In the genomic region with DNA sequence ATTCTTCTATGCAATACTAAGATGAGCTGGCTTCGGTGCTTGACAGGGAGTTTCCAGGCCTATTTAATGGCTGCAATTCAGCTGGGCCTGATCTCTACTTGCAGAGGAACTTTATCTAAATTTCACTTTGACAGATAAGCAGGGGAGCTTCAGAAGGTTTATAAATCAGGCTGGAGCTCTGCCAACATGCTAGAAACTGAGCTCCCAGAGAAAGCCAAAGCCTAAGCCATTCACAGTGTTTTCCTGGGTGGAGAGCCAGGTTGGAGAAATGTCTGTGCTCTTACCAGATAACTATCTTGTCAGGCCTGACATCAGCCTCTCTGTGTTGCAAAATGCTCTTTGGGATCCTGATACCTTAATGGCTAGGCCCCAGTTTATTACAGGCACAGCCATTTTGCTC, we compare ENCODE assay signal across 9 mouse cellular contexts. TPM values are rescaled to one million over a fixed set of nuclear protein-coding genes. Genes with fewer than 3 reads are reported as not detected.
DNase-seq lines count a peak whose midpoint lies in the region; ATAC-seq lines count a peak whose summit lies in the region.
"Had no signal": no experiment of that assay in that cellular context is flagged by ENCODE, and none has a peak within 500 bp of the region (broad histone marks: within the 10 kb centered on the region; RNA-seq: fewer than 3 reads in every experiment).

No protein-coding gene starts in this region.

- H3K4me3 ChIP-seq in forebrain, embryonic 15.5 days = no peak overlapping the region
- H3K4me3 ChIP-seq in forebrain, embryonic 11.5 days (ENCODE audit: low read depth, low read length) = no peak overlapping the region
- H3K4me3 ChIP-seq in heart, embryonic 12.5 days = no peak overlapping the region
- 0 out of 2 replicates have a peak overlapping the region, but pooled peaks have one; percentile 9 for H3K4me3 ChIP-seq in limb, embryonic 10.5 days

- ATAC-seq in forebrain, embryonic 15.5 days (replicated peaks) = peak; percentile 32; the same call in 1 of the 2 replicates
- no peak for ATAC-seq in forebrain, embryonic 11.5 days (replicated peaks; ENCODE audit: low FRiP score)
- no peak for ATAC-seq in heart, embryonic 12.5 days (ENCODE audit: insufficient number of reproducible peaks, low FRiP score)
- no peak for ATAC-seq in granulocyte monocyte progenitor cell, adult 5-6 weeks (replicated peaks; ENCODE audit: poor library complexity, severe bottlenecking)

- H3K36me3 ChIP-seq in forebrain, embryonic 15.5 days = no peaks in the 10 kb centered on the region
- no peaks in the 10 kb centered on the region for H3K36me3 ChIP-seq in forebrain, embryonic 11.5 days (ENCODE audit: control insufficient read depth, insufficient read depth, low read length)
- no peaks in the 10 kb centered on the region for H3K36me3 ChIP-seq in heart, embryonic 12.5 days
- no peaks in the 10 kb centered on the region for H3K36me3 ChIP-seq in limb, embryonic 10.5 days

- H3K4me1 ChIP-seq in forebrain, embryonic 15.5 days = peaks cover 11% of the 10 kb centered on the region
- no peaks in the 10 kb centered on the region for H3K4me1 ChIP-seq in forebrain, embryonic 11.5 days (replicated peaks; ENCODE audit: control insufficient read depth, insufficient read depth, low read length)
- peaks cover 20% of the 10 kb centered on the region for H3K4me1 ChIP-seq in heart, embryonic 12.5 days (replicated peaks)
- peaks cover 35% of the 10 kb centered on the region for H3K4me1 ChIP-seq in limb, embryonic 10.5 days

- H3K27me3 ChIP-seq in forebrain, embryonic 15.5 days = no peaks in the 10 kb centered on the region
- H3K27me3 ChIP-seq in forebrain, embryonic 11.5 days (ENCODE audit: control insufficient read depth, insufficient read depth, low read length) = no peaks in the 10 kb centered on the region
- no peaks in the 10 kb centered on the region for H3K27me3 ChIP-seq in heart, embryonic 12.5 days (replicated peaks)
- no peaks in the 10 kb centered on the region for H3K27me3 ChIP-seq in limb, embryonic 10.5 days (ENCODE audit: low read depth, poor library complexity, severe bottlenecking)

- 71% methylated on average over 1 of the region's 1 CpGs for WGBS in forebrain, embryonic 15.5 days
- WGBS in forebrain, embryonic 11.5 days = 89% methylated on average over 1 of the region's 1 CpGs
- WGBS in heart, embryonic 12.5 days = 30% methylated on average over 1 of the region's 1 CpGs
- WGBS in limb, embryonic 10.5 days = 31% methylated on average over 1 of the region's 1 CpGs

- H3K9ac ChIP-seq in forebrain, embryonic 15.5 days (replicated peaks) = no peak overlapping the region
- H3K9ac ChIP-seq in forebrain, embryonic 11.5 days (ENCODE audit: low read length) = no peak overlapping the region
- H3K9ac ChIP-seq in heart, embryonic 12.5 days = no peak overlapping the region

- no peak overlapping the region for H3K4me2 ChIP-seq in forebrain, embryonic 15.5 days (replicated peaks)
- no peak overlapping the region for H3K4me2 ChIP-seq in forebrain, embryonic 11.5 days (ENCODE audit: low read depth, low read length, severe bottlenecking)
- peak overlapping the region; percentile 29; the same call in 1 of the 2 replicates for H3K4me2 ChIP-seq in heart, embryonic 12.5 days

- DNase-seq in forebrain, embryonic 11.5 days (ENCODE audit: low spot score) = no peak
- peak; percentile 88 for DNase-seq in NIH3T3 (ENCODE audit: low read depth)
- no peak for DNase-seq in limb, embryonic 10.5 days (ENCODE audit: low spot score)
- DNase-seq in thymus, postnatal 0 days (ENCODE audit: low spot score) = no peak
- no peak for DNase-seq in spleen, adult 12 weeks (ENCODE audit: low spot score)

- H3K9me3 ChIP-seq in forebrain, embryonic 15.5 days = no peaks in the 10 kb centered on the region
- no peaks in the 10 kb centered on the region; the same call in 1 of the 2 replicates for H3K9me3 ChIP-seq in forebrain, embryonic 11.5 days (ENCODE audit: control insufficient read depth, low read length)
- H3K9me3 ChIP-seq in heart, embryonic 12.5 days (replicated peaks) = peaks cover 4% of the 10 kb centered on the region; the same call in 1 of the 2 replicates
- no peaks in the 10 kb centered on the region for H3K9me3 ChIP-seq in limb, embryonic 10.5 days (replicated peaks)

- H3K27ac ChIP-seq in forebrain, embryonic 15.5 days (replicated peaks) = peak overlapping the region; percentile 48
- no peak overlapping the region for H3K27ac ChIP-seq in forebrain, embryonic 11.5 days (ENCODE audit: low read depth, low read length)
- peak overlapping the region; percentile 56 for H3K27ac ChIP-seq in heart, embryonic 12.5 days (ENCODE audit: poor library complexity, severe bottlenecking)
- H3K27ac ChIP-seq in limb, embryonic 10.5 days = peak overlapping the region; percentile 84

RNA-seq across cellular contexts. Expression of a gene that starts 48.6 kb away (rescaled TPM):
- 37.8 and 44.9 TPM in 2 replicates for polyA plus RNA-seq in forebrain, embryonic 15.5 days (2015; fragmentation: Nextera tagmentation; extraction: Ambion mirVana)
- 185 and 192 TPM in 2 replicates for polyA plus RNA-seq in forebrain, embryonic 11.5 days (2014; fragmentation: Nextera tagmentation; extraction: Ambion mirVana)
- 55.2 and 56.6 TPM in 2 replicates for polyA plus RNA-seq in heart, embryonic 12.5 days (2016; fragmentation: Nextera tagmentation; extraction: Ambion mirVana)
- polyA plus RNA-seq in limb, embryonic 10.5 days (2016; fragmentation: Nextera tagmentation; extraction: Ambion mirVana) = 143 and 161 TPM in 2 replicates
- total RNA-seq in granulocyte monocyte progenitor cell, adult 5-6 weeks (2014; fragmentation: Nextera tagmentation) = not detected in 2 replicates
- not detected in 2 replicates for total RNA-seq in granulocyte monocyte progenitor cell, adult 5-6 weeks (2017)
- polyA plus RNA-seq in thymus, postnatal 0 days (2015; fragmentation: Nextera tagmentation; extraction: Ambion mirVana) = 10.6 and 12.7 TPM in 2 replicates
- total RNA-seq: common myeloid progenitor, adult 5-6 weeks had no signal
